Mouse (Mus musculus) retina, adult 2 months (tissue): ENCODE data around the gene Krt6a.
A peak's percentile ranks its signal among the peaks of the same experiment; 100 is the strongest.
"Not testable (repeated sequence)": the region's sequence is repeated elsewhere in the genome, so short reads cannot be mapped to it uniquely, and the experiment has no call there.

ENCODE experiments used
- DNase-seq: peaks from one replicate; pipeline ENCODE4 v3.0.0-alpha.2; 2012; ENCODE audit warnings: low read depth, low spot score

Gene Krt6a

DNA sequence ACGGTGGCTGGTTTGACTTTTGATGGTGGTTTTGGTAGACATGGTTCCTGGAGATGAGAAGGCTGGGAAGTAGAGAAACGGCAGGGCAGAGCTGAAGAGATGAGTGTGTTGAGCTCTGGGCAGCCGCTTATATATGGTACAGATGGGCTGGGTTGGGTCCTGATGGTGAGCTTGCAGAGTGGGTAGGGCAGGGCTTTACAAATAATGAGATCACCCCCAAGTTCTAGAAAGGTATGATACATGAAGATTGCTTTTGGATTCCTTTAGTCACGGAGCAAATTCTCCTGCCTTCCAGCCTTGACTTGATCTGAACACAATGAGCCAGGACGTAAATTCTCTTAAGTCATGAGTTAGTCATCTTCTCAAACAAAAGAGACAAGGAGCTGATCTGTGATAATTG lies at the start of gene Krt6a:
Gene Krt6a (minus strand): TSS at position 101 of the 400 bp plus-strand sequence.
- no peak for DNase-seq

GRCm38 (mm10) chr15:101742711-101743110 lies 48.6 kb upstream of the Krt6a start, which contains the start of gene Krt71:
Gene Krt71, minus strand, starts transcription at chr15:101743109.
- no peak for DNase-seq

GRCm38 (mm10) chr15:101737786-101738185 lies 43.7 kb upstream of the Krt6a start:
- peak; percentile 20 for DNase-seq

GRCm38 (mm10) chr15:101730653-101731052 lies 36.5 kb upstream of the Krt6a start:
- DNase-seq = no peak

DNA sequence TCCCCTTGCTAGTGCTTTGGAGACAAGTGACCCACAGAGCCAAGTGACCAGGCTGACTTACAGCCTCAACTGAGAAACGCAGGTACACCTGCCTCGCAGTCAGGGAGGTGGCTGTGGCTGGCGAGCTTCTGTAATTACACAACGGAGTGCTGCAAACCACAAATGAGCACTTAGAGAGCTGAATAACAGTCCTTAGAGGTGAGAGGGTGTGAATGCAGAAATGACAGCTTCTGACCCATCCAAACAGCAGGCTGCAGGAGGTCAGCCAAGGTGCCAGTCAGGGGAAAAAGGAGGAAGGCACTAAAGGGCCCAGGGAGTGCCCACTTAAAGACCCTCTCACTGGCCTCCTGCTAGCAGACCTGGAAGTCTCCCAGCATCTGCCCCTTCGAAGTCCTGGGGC lies 30.6 kb upstream of the Krt6a start:
- no peak for DNase-seq

DNA sequence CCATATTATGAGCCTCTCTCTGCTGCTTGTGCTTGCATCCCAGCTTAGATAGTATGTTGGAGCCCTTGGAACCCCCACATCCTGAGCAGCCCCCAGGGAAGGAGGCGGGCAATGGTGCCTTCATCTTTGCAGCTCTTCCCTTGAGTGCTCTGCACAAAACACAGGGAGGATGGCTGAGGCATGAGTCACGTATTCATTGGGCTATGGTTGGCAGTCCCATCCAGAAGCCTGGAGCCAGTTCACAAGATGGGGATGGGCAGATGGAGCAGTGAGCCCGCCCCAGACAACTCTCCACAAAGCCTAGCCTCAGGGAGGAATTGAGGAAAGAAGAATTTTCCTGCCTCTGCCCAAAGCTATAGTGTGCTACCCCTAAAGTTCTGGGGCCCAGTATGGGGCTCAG lies 21.7 kb upstream of the Krt6a start:
- no peak for DNase-seq

DNA sequence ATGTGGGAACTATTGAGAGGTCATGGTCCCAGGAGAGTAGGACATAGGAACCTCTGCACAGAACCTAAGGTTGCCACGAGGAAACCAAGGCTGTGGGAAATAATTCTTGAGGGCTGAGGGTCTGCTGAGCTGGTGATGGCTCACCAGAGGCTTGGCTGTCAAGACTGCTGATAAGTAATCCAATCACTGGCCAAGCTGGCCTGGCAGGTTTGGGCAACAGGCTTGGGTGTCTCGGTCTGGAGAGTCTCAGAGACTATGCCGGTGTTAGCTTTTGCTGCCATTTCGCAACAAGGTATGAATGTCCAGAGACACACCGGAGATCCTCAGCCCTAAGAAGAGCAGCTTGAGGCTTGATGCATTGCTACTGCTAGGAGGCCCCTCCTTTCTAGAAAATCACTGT lies 20.2 kb upstream of the Krt6a start:
- no peak for DNase-seq

- DNase-seq = no peak
Measured at GRCm38 (mm10) chr15:101713731-101714130, 19.6 kb upstream of the Krt6a start.

- DNase-seq = no peak
Measured at GRCm38 (mm10) chr15:101712720-101713119, 18.6 kb upstream of the Krt6a start, which contains the start of gene Krt5. Gene Krt5, minus strand, starts transcription at chr15:101712898.

GRCm38 (mm10) chr15:101708683-101709082 lies 14.6 kb upstream of the Krt6a start:
- no peak for DNase-seq

DNA sequence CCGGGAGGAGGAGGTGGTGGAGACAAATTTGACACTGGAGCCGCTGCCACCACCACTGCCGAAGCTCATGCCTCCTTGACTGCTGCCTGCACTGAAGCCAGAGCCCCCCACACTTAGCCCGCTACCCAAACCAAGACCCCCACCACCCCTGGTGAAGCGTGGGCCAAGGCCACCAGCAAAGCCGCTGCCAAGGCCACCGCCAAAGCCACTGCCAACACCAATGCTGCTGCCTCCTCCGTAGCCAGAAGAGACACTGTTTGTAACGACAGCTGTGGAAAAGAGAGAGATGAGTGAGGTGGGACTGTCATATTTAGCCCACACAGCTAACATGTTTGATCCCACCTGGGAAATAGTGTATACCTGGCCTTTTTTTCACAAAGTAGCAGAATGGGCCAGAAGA lies 13.3 kb upstream of the Krt6a start:
- DNase-seq = no peak

GRCm38 (mm10) chr15:101704066-101704465 lies 10.0 kb upstream of the Krt6a start:
- DNase-seq = no peak

DNA sequence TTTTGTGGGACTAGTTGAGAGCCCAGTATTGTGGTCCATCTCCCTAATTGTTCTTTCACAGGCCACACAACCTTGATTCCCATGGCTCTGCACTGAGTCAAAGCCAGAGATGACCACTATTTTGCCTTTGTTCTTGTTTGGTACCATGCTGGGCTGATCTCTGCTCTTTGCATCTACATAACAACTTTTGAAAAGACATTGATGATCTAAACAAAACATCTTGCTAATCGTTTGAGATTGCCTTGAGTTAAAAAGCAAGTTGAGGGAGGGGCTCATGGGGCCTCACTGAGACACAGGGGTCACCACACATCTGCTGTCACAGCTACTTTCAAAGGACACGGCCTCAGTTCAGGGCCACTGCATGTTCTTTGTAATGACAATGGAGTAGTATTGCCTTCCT lies 8.3 kb upstream of the Krt6a start:
- no peak for DNase-seq

DNA sequence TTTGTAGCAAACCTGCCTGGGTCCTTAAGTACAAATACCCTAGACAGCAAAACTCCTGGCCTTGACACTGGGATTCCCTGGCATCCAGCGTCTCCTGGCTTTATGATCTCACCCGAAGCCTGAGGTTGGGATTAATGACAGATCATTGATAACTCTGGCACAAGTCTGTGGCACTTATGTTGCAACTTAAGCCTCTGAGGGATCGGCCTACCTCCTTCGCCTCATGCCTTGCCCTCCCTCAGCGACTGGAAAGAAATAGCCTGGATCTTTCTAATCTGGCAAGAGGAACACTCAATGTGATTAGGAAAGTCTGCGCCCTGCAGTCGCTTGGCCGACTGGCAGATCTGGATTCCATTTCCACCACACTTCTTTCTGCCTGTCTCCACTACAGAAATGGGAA lies 5.8 kb upstream of the Krt6a start:
- DNase-seq = no peak

- no peak for DNase-seq
Measured at GRCm38 (mm10) chr15:101699192-101699591, 5.1 kb upstream of the Krt6a start.

DNA sequence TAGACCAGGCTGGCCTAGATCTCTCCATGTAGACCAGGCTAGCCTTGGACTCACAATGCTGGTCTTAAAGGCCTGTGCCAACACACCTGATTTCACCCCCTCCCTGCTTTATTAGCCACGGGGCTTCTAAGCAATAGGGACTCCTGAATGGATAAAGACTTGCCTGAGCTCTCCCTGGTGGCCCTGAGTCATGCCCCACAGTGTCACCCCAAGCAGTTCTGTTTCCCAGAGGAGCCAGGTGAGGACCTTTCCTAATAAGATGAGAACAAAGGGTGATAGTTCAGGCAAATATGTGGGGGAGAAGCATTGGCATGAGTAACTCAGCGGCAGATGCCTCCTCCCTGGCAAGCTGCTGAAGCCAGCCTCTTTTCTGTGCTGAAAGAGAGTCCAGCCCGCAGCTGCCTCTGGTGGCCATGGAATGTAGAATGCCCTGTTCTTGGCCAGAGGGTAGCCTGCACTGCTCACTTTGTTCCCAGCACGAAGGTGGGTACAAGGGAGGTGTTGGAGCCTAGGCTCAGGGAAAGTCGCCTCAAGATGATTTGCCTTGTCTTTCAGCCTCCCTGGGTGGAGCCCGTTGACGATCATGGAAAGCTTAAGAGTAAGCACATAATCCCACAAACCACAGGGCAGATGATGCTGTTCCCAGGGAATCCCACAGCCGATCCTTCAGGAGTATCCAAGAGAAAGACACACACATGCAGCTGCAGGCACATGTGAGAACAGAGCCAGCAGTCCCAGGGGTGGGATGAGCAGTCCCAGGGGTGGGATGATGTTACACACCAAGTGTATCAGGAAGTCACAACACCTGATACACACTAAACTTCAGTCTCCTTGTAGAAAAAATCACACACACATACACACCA lies 3.5 kb upstream of the Krt6a start:
- no peak for DNase-seq

- DNase-seq = not testable (repeated sequence)
Measured at GRCm38 (mm10) chr15:101690460-101690859, 3.6 kb downstream of the Krt6a start.

DNA sequence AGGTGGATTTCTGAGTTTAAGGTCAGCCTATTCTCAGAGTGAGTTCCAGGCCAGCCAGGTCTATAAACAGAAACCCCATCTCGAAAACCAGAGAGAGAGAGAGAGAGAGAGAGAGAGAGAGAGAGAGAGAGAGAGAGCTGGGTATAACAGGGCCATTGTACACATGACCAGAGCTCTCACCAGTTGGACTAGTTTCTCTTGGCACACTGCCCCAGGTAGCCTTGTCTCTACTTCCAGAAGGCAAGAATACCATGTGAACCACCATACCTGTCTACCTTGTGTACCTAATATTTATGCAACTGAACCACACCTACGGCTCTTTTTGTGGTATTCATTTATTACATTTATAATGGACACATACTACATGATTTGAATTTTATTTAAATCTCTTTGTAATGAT lies 5.9 kb downstream of the Krt6a start:
- no peak for DNase-seq

- DNase-seq = no peak
Measured at GRCm38 (mm10) chr15:101680187-101680586, 13.9 kb downstream of the Krt6a start, which contains the start of gene Krt6b. Gene Krt6b, minus strand, starts transcription at chr15:101680287.

DNA sequence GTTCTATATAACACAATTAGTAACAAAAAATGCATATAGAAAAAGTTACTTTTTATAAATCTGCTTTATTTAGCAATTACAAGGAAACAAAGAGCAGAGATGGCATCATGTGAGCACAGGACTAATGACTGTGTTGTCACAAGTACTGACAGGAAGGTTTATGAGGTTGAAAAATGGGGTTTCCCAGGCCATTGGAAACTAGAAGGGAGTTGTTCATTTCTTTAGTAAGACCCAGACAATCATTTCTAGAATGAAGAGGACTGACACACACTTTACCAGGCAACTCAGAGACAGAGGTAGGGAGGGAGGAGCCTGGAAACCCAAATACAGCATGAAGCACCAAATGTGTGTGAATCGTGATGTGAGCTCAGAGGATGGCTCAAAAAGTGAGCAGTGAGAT lies 18.1 kb downstream of the Krt6a start:
- DNase-seq = no peak

DNA sequence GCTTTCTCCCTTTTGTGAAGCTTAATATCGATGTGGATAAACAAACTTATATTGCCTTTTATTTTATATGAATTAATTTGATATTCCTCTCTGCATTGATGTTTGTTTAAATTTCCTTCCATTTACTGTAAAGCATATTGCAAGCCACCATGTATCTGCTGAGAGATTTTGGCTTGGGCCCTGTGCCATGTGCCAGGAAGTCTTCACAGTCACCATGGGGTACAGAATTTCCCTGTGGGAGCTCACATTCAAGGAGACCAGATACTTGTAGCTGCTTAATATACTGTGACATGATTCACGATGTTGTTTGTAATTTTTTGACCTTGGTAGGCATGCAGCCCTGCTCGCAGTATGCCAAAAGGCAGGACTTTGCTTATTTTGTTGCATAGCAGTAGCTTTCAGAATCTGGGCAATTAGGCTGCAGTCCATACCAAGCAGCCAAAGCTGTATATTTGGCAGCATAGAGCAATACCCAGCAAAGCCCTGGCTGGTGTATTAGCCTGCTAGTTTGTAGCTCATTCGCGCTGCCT lies 41.3 kb downstream of the Krt6a start:
- no peak for DNase-seq

- no peak for DNase-seq
Measured at GRCm38 (mm10) chr15:101647280-101647679, 46.8 kb downstream of the Krt6a start, which contains the start of gene Gm5478. Gene Gm5478, minus strand, starts transcription at chr15:101647380.
